Mouse (Mus musculus) liver, postnatal 0 days (tissue): ENCODE data around the gene Gtpbp3.

ENCODE experiments used
- CTCF ChIP-seq: sonication (generic); IDR thresholded peaks from 2 replicates; pipeline ENCODE4 v1.5.1; 2016; ENCODE audit warnings: antibody characterized with exemption, low read depth
- EP300 ChIP-seq: IDR thresholded peaks from 2 replicates; pipeline ENCODE4 v1.6.1; 2016; ENCODE audit warnings: antibody characterized with exemption, low read depth, mild to moderate bottlenecking

- no peak for TF ChIP-seq CTCF
- TF ChIP-seq EP300: no peak
Measured at GRCm38 (mm10) chr8:71543755-71544154, 55.9 kb downstream of the Gtpbp3 start.
